Mouse (Mus musculus): Measurements from ENCODE around the gene Gimap5.

DNA sequence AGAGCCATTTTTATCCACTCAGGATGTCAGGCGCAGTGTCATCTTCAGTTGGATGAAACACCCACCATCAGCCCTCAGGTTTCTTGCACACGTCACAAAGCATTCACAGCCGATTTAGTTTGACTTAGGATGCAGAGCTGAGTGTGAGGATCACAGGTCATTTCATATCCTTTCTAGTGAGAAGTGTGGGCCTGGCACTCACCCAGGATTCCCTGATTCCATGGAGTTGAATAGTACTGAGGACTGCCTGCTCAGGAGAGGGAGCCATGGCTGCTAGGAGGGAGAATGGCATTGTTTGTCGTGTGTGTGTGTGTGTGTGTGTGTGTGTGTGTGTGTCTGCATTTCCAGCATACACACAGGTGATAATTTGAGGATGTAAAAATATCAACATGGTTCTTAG lies 25.7 kb upstream of the Gimap5 start:
- TF ChIP-seq CTCF (conservative IDR thresholded peaks at IDR 0.05; ENCODE audit: insufficient read depth, insufficient read length, low read depth, low read length) (no peak), POLR2A (IDR thresholded peaks at IDR 0.05; ENCODE audit: low read depth, low read length) (no peak)

All from kidney, adult 2 months (tissue).